Mouse (Mus musculus) embryonic facial prominence, embryonic 12.5 days (tissue): ENCODE data around the gene Lamb2. TPM values are rescaled to one million over a fixed set of nuclear protein-coding genes. Genes with fewer than 3 reads are reported as not detected.

Experiments used
- ATAC-seq: fragments of 200-750 bp; cut with Nextera tagmentation; 2 replicates; pipeline ENCODE4 v1.8.0; 2017; ENCODE audit not compliant: insufficient number of reproducible peaks, insufficient read depth, low FRiP score, low TSS enrichment
- H3K27ac ChIP-seq: fragments of 300-500 bp; sonication (generic); 2 replicates; pipeline ENCODE4 v1.5.1; 2016; ENCODE audit warnings: mild to moderate bottlenecking
- H3K27me3 ChIP-seq: fragments of 300-500 bp; sonication (generic); 2 replicates; pipeline ENCODE4 v1.6.1; 2016; ENCODE audit warnings: mild to moderate bottlenecking, moderate library complexity
- H3K36me3 ChIP-seq: fragments of 300-500 bp; sonication (generic); 2 replicates; pipeline ENCODE4 v1.6.1; 2016; ENCODE audit warnings: mild to moderate bottlenecking
- H3K4me1 ChIP-seq: fragments of 300-500 bp; sonication (generic); 2 replicates; pipeline ENCODE4 v1.6.1; 2016
- H3K4me2 ChIP-seq: fragments of 300-500 bp; sonication (generic); replicated peaks from 2 replicates; pipeline ENCODE4 v1.6.1; 2016; ENCODE audit warnings: mild to moderate bottlenecking, moderate library complexity
- H3K4me3 ChIP-seq: fragments of 300-500 bp; sonication (generic); 2 replicates; pipeline ENCODE4 v1.5.1; 2016; ENCODE audit warnings: mild to moderate bottlenecking
- H3K9ac ChIP-seq: fragments of 300-500 bp; sonication (generic); 2 replicates; pipeline ENCODE4 v1.6.1; 2016; ENCODE audit warnings: mild to moderate bottlenecking, moderate library complexity
- H3K9me3 ChIP-seq: fragments of 300-500 bp; sonication (generic); 2 replicates; pipeline ENCODE4 v1.6.1; 2016; ENCODE audit warnings: mild to moderate bottlenecking, moderate library complexity
- WGBS: fragments of 180-500 bp; shearing (Covaris S2); methylation state at CpG from one replicate; pipeline ENCODE4 v1.1.7; 2016; 5-methylcytosine and 5-hydroxymethylcytosine counted together
- polyA plus RNA-seq: library from polyadenylated mRNA; unstranded; fragments of >200 nt; fragmentation: Nextera tagmentation; extraction: Ambion mirVana; gene quantifications from 2 replicates; pipeline ENCODE4 v1.2.1, GENCODE M21; 2016

Gene Lamb2
- polyA plus RNA-seq, 1 experiment from 2014 or later = 51.3 TPM

- Histone ChIP-seq H3K27me3 (no peaks in the 10 kb centered on the region), H3K36me3 (peaks cover 93% of the 10 kb centered on the region), H3K4me3 (no peak overlapping the region), H3K9ac (no peak overlapping the region), H3K4me2 (no peak overlapping the region), H3K4me1 (no peaks in the 10 kb centered on the region), H3K27ac (no peak overlapping the region), H3K9me3 (no peaks in the 10 kb centered on the region)
- no peak for ATAC-seq
- WGBS = 94% methylated on average over 7 of the region's 7 CpGs
Measured at GRCm38 (mm10) chr9:108499231-108499630, 19.7 kb downstream of the Lamb2 start.

- Histone ChIP-seq H3K36me3 (peaks cover 86% of the 10 kb centered on the region), H3K9me3 (no peaks in the 10 kb centered on the region), H3K27me3 (no peaks in the 10 kb centered on the region), H3K27ac (no peak overlapping the region), H3K9ac (no peak overlapping the region), H3K4me2 (no peak overlapping the region), H3K4me1 (no peaks in the 10 kb centered on the region), H3K4me3 (no peak overlapping the region)
- no peak for ATAC-seq
- WGBS = 95% methylated on average over 15 of the region's 15 CpGs
Measured at GRCm38 (mm10) chr9:108499943-108500342, 20.4 kb downstream of the Lamb2 start.

GRCm38 (mm10) chr9:108506901-108507300 lies 27.4 kb downstream of the Lamb2 start:
- Histone ChIP-seq H3K4me2 (peak overlapping the region; percentile 87), H3K9ac (0 out of 2 replicates have a peak overlapping the region, but pooled peaks have one; percentile 7), H3K4me1 (peaks cover 11% of the 10 kb centered on the region), H3K9me3 (no peaks in the 10 kb centered on the region), H3K27me3 (no peaks in the 10 kb centered on the region), H3K36me3 (peaks cover 42% of the 10 kb centered on the region), H3K27ac (no peak overlapping the region; the same call in 1 of the 2 replicates), H3K4me3 (no peak overlapping the region)
- ATAC-seq = no peak
- 87% methylated on average over 7 of the region's 7 CpGs for WGBS

- Histone ChIP-seq H3K4me2 (peak within 1 kb of the TSS; percentile 87), H3K4me1 (peaks cover 11% of the 10 kb centered on the region), H3K9ac (peak within 1 kb of the TSS; percentile 71), H3K4me3 (peak within 1 kb of the TSS; percentile 60), H3K27ac (peak within 1 kb of the TSS; percentile 61; the same call in 1 of the 2 replicates), H3K27me3 (no peaks in the 10 kb centered on the region), H3K9me3 (no peaks in the 10 kb centered on the region), H3K36me3 (peaks cover 43% of the 10 kb centered on the region)
- WGBS = under 1% methylated on average over 37 of the region's 37 CpGs
- peak; percentile 93 for ATAC-seq
Measured at GRCm38 (mm10) chr9:108507619-108508434, 28.3 kb downstream of the Lamb2 start, which contains the start of gene Qars. Qars (plus strand) TSS chr9:108507706.

- Histone ChIP-seq H3K27ac (no peak overlapping the region), H3K4me2 (peak overlapping the region; percentile 87), H3K4me3 (peak overlapping the region; percentile 60), H3K9ac (peak overlapping the region; percentile 71), H3K36me3 (peaks cover 43% of the 10 kb centered on the region), H3K4me1 (peaks cover 11% of the 10 kb centered on the region), H3K9me3 (no peaks in the 10 kb centered on the region), H3K27me3 (no peaks in the 10 kb centered on the region)
- ATAC-seq = no peak
- WGBS = 95% methylated on average over 7 of the region's 7 CpGs
Measured at GRCm38 (mm10) chr9:108508776-108509175, 29.2 kb downstream of the Lamb2 start.

DNA sequence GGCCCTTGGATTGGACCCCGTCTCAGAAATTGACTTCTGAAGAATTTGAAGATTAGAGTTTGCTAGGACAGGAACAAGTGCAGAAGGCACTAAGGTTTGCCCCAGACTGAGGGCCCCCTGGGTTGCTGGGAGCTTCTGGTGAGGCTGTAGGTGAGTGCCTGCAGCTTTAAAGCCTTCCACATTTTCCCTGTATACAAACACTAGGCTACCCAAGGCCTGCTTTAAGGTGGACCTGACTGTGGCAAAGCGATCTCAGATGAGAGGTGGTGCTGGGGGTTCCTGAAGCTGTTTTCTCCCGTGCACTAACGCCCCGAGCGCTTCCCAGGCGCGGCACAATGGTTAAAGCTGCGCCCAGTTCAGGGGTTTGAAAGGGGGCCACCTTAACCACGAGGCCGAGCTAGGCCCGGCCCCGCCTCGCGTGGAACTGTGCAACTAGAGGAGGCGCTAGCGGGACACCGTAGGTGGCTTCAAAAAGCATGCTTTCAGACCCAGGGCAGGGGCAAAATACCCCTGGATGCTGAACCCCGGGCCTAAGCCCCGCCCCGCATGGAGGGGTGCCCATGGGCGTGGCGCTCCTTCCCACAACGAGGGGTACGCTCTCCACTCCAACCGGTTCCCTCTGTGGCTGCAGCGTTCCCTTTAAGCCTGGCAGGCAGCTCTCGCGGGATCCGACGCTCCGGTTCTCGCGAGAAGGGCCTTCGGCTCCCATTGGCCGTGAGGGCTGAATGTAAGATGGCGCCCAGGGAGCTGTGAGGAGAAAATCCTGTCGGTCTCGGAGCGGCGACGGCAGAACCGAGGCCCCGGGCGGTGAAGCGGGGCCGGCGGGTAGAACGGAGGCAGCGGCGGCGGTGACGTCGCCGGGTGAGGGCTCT lies 37.1 kb downstream of the Lamb2 start, which contains the start of gene Qrich1:
Gene Qrich1, plus strand, starts transcription at position 427 of the 872 bp plus-strand sequence.
- Histone ChIP-seq H3K9ac (peak within 1 kb of the TSS; percentile 96), H3K27me3 (no peaks in the 10 kb centered on the region), H3K4me3 (peak within 1 kb of the TSS; percentile 94), H3K36me3 (peaks cover 47% of the 10 kb centered on the region), H3K9me3 (no peaks in the 10 kb centered on the region), H3K4me2 (peak within 1 kb of the TSS; percentile 70), H3K27ac (peak within 1 kb of the TSS; percentile 99), H3K4me1 (peaks cover 18% of the 10 kb centered on the region)
- ATAC-seq = peak; percentile 94
- under 1% methylated on average over 53 of the region's 55 CpGs for WGBS

DNA sequence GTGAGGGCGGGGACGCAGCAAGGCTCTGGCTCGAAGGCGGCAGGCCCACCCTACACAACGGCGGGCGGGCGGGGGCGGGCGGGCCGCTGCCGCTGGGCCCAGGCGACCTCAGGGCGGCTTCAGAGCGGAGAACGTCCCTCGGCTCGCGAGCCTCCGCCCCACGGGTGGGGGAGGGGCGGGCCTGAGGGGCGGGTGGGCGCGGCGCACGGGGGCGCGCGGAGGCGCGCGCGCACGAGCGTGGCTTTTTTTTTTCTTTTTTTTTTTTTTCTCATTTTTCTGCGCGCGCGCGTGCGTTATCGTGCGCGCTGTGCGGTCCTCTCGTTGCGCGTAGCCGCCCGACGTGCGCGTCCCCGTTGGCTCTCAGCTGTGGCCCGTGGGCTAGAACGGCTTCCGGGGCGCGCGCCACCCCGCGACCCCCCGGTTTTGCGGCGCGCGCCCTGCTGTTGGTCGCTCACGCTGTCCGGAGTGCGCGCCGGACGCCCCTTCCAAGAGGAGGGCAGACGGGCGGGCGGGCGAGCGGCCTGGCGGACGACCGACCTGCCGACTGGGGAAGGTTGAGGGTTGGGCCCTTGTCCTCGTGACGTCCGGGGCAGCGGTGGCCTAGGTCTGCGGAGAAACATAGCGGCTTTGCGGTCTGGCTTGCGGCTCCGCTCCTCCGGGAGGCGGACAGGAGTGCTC lies 37.9 kb downstream of the Lamb2 start:
- no peaks in the 10 kb centered on the region for H3K27me3 ChIP-seq
- peak overlapping the region; percentile 99 for H3K27ac ChIP-seq
- peak overlapping the region; percentile 70 for H3K4me2 ChIP-seq
- under 1% methylated on average over 69 of the region's 95 CpGs for WGBS
- H3K4me1 ChIP-seq = peaks cover 18% of the 10 kb centered on the region
- no peaks in the 10 kb centered on the region for H3K9me3 ChIP-seq
- H3K9ac ChIP-seq = peak overlapping the region; percentile 96
- ATAC-seq = peak; percentile 73
- H3K4me3 ChIP-seq = peak overlapping the region; percentile 94
- peaks cover 41% of the 10 kb centered on the region for H3K36me3 ChIP-seq

- Histone ChIP-seq H3K4me1 (peaks cover 18% of the 10 kb centered on the region), H3K27me3 (no peaks in the 10 kb centered on the region), H3K36me3 (peaks cover 38% of the 10 kb centered on the region), H3K9ac (peak overlapping the region; percentile 96), H3K4me2 (peak overlapping the region; percentile 63), H3K4me3 (peak overlapping the region; percentile 94), H3K27ac (peak overlapping the region; percentile 99), H3K9me3 (no peaks in the 10 kb centered on the region)
- WGBS = 0% methylated on average over 13 of the region's 13 CpGs
- ATAC-seq = 0 out of 2 replicates have a peak, but pooled peaks have one; percentile 2
Measured at GRCm38 (mm10) chr9:108517931-108518332, 38.4 kb downstream of the Lamb2 start.

DNA sequence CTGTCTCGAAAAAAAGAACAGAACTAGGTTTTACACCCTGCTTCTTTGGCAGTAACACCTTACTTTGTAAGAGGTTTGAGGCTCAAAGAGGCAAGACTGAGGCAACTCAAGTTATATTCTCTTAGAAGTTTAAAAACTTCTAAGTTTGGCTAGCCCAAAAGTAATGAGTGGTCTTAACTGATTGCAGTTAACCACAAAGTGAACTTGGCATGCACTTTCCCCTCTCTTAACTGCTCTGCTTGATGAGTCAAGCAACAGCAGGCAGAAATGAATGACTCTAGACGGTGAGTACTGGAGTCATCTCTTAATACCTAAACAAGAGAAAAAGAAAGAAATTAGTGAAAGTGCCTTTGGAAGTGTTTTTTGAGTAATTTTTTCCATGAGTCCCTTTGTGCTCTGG lies 42.1 kb downstream of the Lamb2 start:
- no peak overlapping the region for H3K27ac ChIP-seq
- 85% methylated on average over 2 of the region's 2 CpGs for WGBS
- H3K4me2 ChIP-seq = no peak overlapping the region
- no peak overlapping the region for H3K9ac ChIP-seq
- H3K4me1 ChIP-seq = peaks cover 8% of the 10 kb centered on the region
- peaks cover 21% of the 10 kb centered on the region; the same call in 1 of the 2 replicates for H3K36me3 ChIP-seq
- H3K27me3 ChIP-seq = no peaks in the 10 kb centered on the region
- no peaks in the 10 kb centered on the region for H3K9me3 ChIP-seq
- no peak for ATAC-seq
- H3K4me3 ChIP-seq = no peak overlapping the region

DNA sequence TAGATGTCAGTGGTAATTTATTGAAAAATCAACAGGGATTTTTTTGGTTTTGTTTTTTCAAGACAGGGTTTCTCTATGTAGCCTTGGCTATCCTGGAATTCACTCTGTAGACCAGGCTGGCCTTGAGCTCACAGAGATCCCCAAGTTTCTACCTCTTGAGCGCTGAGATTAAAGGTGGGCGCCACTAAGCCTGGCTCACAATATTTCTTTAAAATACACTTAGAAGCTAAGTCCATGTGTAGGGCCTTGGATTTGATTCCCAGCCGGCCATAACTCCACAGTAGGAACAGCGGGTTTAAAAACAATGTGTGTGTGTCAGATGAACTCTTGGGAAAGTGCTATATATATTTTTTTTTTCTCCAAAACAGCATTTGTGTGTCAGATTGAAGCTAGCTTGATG lies 43.8 kb downstream of the Lamb2 start:
- Histone ChIP-seq H3K4me2 (no peak overlapping the region), H3K9me3 (no peaks in the 10 kb centered on the region), H3K4me3 (no peak overlapping the region), H3K27ac (no peak overlapping the region), H3K4me1 (peaks cover 8% of the 10 kb centered on the region), H3K9ac (no peak overlapping the region), H3K36me3 (peaks cover 21% of the 10 kb centered on the region; the same call in 1 of the 2 replicates), H3K27me3 (no peaks in the 10 kb centered on the region)
- no peak for ATAC-seq
- WGBS = 96% methylated on average over 4 of the region's 4 CpGs

DNA sequence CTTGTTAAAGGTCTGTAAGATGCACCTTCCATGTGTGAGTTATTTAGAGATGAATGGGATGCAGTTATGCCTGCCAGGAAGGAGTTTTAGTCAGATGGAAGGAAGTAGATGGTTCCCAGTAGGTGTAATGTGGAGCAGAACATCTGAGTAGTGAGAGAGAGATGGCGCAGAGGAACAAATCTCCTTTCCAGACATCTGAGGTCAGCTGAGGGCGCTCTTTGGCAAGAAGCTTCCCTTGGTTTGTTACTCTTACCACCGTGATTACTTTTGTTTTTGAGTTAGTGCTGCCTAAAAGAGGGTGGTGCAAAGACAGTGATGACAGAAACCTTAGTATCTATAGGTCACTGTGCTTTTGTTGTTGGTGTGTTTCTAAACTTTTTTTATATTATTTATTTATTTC lies 45.9 kb downstream of the Lamb2 start:
- Histone ChIP-seq H3K4me1 (no peaks in the 10 kb centered on the region), H3K4me2 (no peak overlapping the region), H3K9me3 (no peaks in the 10 kb centered on the region), H3K9ac (no peak overlapping the region), H3K36me3 (peaks cover 37% of the 10 kb centered on the region), H3K4me3 (no peak overlapping the region), H3K27ac (no peak overlapping the region), H3K27me3 (no peaks in the 10 kb centered on the region)
- ATAC-seq = no peak
- 88% methylated on average over 3 of the region's 3 CpGs for WGBS
